Mouse (Mus musculus): ENCODE measurements at regions not wholly inside any gene's neighbourhood (a gene's known extent, or its start where the extent isn't known, plus 50 kb on each side); places are given as distances from the start of the nearest gene placed in this dataset.

DNA sequence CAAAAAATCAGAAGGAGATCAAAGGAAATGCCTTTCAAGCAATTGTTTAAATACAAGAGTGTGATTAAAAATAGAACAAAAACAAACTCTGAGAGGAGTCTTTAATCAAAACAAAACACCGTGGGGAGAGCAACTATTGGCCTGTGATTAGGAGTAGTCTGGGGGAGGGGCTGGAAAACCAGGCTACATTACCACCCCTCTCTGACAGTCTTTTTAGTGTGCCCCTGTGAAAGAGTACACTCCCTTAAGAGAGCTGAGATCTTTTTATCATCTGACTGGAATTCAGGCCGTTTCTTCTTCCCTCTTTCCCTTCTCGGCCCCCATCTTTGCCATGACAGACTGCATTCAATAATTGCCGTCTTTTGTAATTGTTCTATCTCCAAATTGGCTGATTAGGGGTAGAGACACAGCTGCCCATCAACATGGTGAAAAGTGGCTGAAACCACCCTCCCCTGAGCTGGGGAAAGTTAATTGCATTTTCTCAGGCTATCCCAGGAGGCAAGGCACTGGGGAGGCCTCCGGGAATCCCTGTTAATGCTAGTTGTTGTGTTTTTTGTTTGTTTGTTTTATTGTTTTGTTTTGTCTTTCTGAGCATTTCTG is 68.8 kb upstream of the Zbtb18 start:
- TF ChIP-seq POLR2A (IDR thresholded peaks at IDR 0.05; ENCODE audit: borderline replicate concordance, low read depth, low read length) (no peak), CTCF (IDR thresholded peaks at IDR 0.05; ENCODE audit: low read depth, low read length) (no peak)

All from bone marrow macrophage, adult 2 months (primary cell).